Mouse (Mus musculus) gastrocnemius, postnatal 14 days (tissue): ENCODE measurements around the gene Itga6. TPM values are rescaled to one million over a fixed set of nuclear protein-coding genes. Genes with fewer than 3 reads are reported as not detected.
A peak's percentile ranks its signal among the peaks of the same experiment; 100 is the strongest.
"Not testable (repeated sequence)": the region's sequence is repeated elsewhere in the genome, so short reads cannot be mapped to it uniquely, and the experiment has no call there.

ENCODE experiments used
- DNase-seq: peaks from one replicate; pipeline ENCODE4 v3.0.0; 2021; ENCODE audit warnings: mixed read lengths
- intact Hi-C: fragments of 180-260 bp; cut with DNase I; formaldehyde crosslinking; loops from one replicate; pipeline ENCODE4 v1.15.1; 2025; ENCODE audit warnings: low total_unique reads
- total RNA-seq, 2 experiments: library from RNA; stranded (reverse); gene quantifications; 2 replicates each; pipeline ENCODE4 v1.2.3; 2021

The Itga6 gene
- total RNA-seq, 2 experiments from 2014 or later, result 33.2 to 40.0 TPM

GRCm38 (mm10) chr2:71873474-71874322 lies 128.3 kb downstream of the Itga6 start:
- DNase-seq, result peak; percentile 34
- intact Hi-C loops, result no loop called here

GRCm38 (mm10) chr2:71874422-71874821 lies 129.0 kb downstream of the Itga6 start:
- intact Hi-C loops, result no loop called here
- DNase-seq, result no peak

GRCm38 (mm10) chr2:71874836-71875235 lies 129.4 kb downstream of the Itga6 start:
- intact Hi-C loops, result no loop called here
- DNase-seq, result no peak

GRCm38 (mm10) chr2:71877865-71878264 lies 132.4 kb downstream of the Itga6 start:
- no peak for DNase-seq
- intact Hi-C loops, result no loop called here

GRCm38 (mm10) chr2:71878441-71878840 lies 133.0 kb downstream of the Itga6 start:
- intact Hi-C loops, result no loop called here
- no peak for DNase-seq

- DNase-seq, result no peak
- intact Hi-C loops, result no loop called here
Observed at GRCm38 (mm10) chr2:71878943-71879342, 133.5 kb downstream of the Itga6 start.

- DNase-seq, result no peak
- intact Hi-C loops, result no loop called here
Observed at GRCm38 (mm10) chr2:71882914-71883651, 137.7 kb downstream of the Itga6 start.

GRCm38 (mm10) chr2:71887269-71887668 lies 141.9 kb downstream of the Itga6 start:
- intact Hi-C loops, result no loop called here
- no peak for DNase-seq

GRCm38 (mm10) chr2:71888437-71888836 lies 143.0 kb downstream of the Itga6 start:
- no peak for DNase-seq
- intact Hi-C loops, result no loop called here

GRCm38 (mm10) chr2:71891536-71891935 lies 146.1 kb downstream of the Itga6 start:
- intact Hi-C loops, result no loop called here
- no peak for DNase-seq

GRCm38 (mm10) chr2:71892741-71893349 lies 147.4 kb downstream of the Itga6 start:
- intact Hi-C loops, result no loop called here
- DNase-seq, result no peak

- intact Hi-C loops, result no loop called here
- DNase-seq, result no peak
Observed at GRCm38 (mm10) chr2:71895596-71896286, 150.3 kb downstream of the Itga6 start.

GRCm38 (mm10) chr2:71897420-71897819 lies 152.0 kb downstream of the Itga6 start:
- intact Hi-C loops, result no loop called here
- no peak for DNase-seq

- intact Hi-C loops, result no loop called here
- peak; percentile 12 for DNase-seq
Observed at GRCm38 (mm10) chr2:71898335-71898856, 153.0 kb downstream of the Itga6 start.

GRCm38 (mm10) chr2:71899886-71900285 lies 154.5 kb downstream of the Itga6 start:
- intact Hi-C loops, result loop anchor here (2.0 kb wide), 1 partner anchor 55 kb away; no protein-coding TSS in a partner anchor
- DNase-seq, result no peak

- intact Hi-C loops, result no loop called here
- no peak for DNase-seq
Observed at GRCm38 (mm10) chr2:71905154-71905553, 159.7 kb downstream of the Itga6 start.

GRCm38 (mm10) chr2:71906356-71906755 lies 160.9 kb downstream of the Itga6 start:
- DNase-seq, intact Hi-C loops: not testable (repeated sequence)
